Mouse (Mus musculus) hindbrain, embryonic 10.5 days (tissue): ENCODE results near the gene Myo1c. TPM values are rescaled to one million over a fixed set of nuclear protein-coding genes. Genes with fewer than 3 reads are reported as not detected.

Experiments used
- DNase-seq: peaks from one replicate; pipeline ENCODE4 v3.0.0-alpha.2; 2017; ENCODE audit warnings: low spot score
- H3K27ac ChIP-seq: fragments of 300-500 bp; sonication (generic); 2 replicates; pipeline ENCODE4 v1.5.1; 2016; ENCODE audit warnings: mild to moderate bottlenecking, moderate library complexity
- H3K27me3 ChIP-seq: fragments of 300-500 bp; sonication (generic); 2 replicates; pipeline ENCODE4 v1.6.1; 2016; ENCODE audit warnings: mild to moderate bottlenecking; ENCODE audit not compliant: poor library complexity, insufficient read depth, severe bottlenecking
- H3K36me3 ChIP-seq: fragments of 300-500 bp; sonication (generic); 2 replicates; pipeline ENCODE4 v1.6.1; 2016; ENCODE audit warnings: mild to moderate bottlenecking, moderate library complexity
- H3K4me1 ChIP-seq: fragments of 300-500 bp; sonication (generic); replicated peaks from 2 replicates; pipeline ENCODE4 v1.6.1; 2016; ENCODE audit warnings: mild to moderate bottlenecking
- H3K4me3 ChIP-seq: fragments of 300-500 bp; sonication (generic); 2 replicates; pipeline ENCODE4 v1.5.1; 2016; ENCODE audit warnings: mild to moderate bottlenecking, moderate library complexity
- H3K9me3 ChIP-seq: fragments of 300-500 bp; sonication (generic); 2 replicates; pipeline ENCODE4 v1.6.1; 2016; ENCODE audit warnings: mild to moderate bottlenecking, moderate library complexity
- WGBS: fragments of 180-500 bp; shearing (Covaris S2); methylation state at CpG from one replicate; pipeline ENCODE4 v1.1.7; 2016; 5-methylcytosine and 5-hydroxymethylcytosine counted together
- polyA plus RNA-seq: library from polyadenylated mRNA; unstranded; fragments of >200 nt; fragmentation: Nextera tagmentation; extraction: Ambion mirVana; gene quantifications from 2 replicates; pipeline ENCODE4 v1.2.1, GENCODE M21; 2016

Myo1c gene
- polyA plus RNA-seq, 1 experiment from 2014 or later = 16.4 TPM

GRCm38 (mm10) chr11:75652222-75652941, 2.1 kb downstream of the Myo1c start:
- Histone ChIP-seq H3K4me3 (peak overlapping the region; percentile 77), H3K27ac (peak overlapping the region; percentile 91), H3K27me3 (peaks cover 50% of the 10 kb centered on the region), H3K4me1 (peaks cover 74% of the 10 kb centered on the region), H3K36me3 (no peaks in the 10 kb centered on the region), H3K9me3 (no peaks in the 10 kb centered on the region)
- WGBS = 21% methylated on average over 20 of the region's 20 CpGs
- no peak for DNase-seq

DNA sequence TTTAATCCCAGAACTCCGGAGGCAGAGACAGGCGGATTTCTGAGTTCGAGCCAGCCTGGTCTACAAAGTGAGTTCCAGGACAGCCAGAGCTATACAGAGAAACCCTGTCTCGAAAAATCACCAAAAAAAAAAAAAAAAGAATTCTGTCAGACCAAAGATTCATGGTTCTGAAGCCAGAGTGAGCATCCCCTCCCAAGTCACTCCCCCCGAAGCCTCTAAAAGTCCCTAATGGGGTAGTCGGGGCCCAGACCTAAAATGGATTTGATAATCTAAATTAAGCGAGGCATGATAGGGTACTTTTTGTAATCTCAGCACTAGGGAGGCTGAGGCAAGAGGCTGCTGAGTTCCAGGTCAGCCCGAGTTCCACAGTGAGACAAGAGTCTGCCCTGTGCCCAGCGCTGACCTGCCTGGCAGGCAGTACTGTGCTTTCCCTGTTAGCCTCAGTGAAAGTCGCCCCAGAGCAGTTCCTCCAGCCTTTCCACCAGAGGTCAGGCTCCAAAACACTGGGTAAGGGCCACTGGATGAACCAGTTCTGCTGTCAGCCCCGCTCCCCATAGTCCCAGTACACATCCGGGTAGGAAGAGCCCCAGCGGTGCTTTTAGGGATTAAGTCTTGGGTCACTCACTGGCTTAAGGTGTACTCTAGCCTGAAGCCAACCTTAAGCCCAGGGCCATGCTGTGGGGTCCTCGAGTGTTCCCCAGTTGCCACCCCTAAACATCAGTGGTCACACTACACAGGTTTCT, 2.8 kb downstream of the Myo1c start:
- H3K4me3 ChIP-seq = peak overlapping the region; percentile 77
- no peaks in the 10 kb centered on the region for H3K9me3 ChIP-seq
- peaks cover 76% of the 10 kb centered on the region for H3K4me1 ChIP-seq

GRCm38 (mm10) chr11:75653781-75654470, 3.6 kb downstream of the Myo1c start:
- WGBS = under 1% methylated on average over 45 of the region's 45 CpGs
- Histone ChIP-seq H3K4me3 (peak overlapping the region; percentile 77), H3K36me3 (peaks cover 7% of the 10 kb centered on the region; the same call in 1 of the 2 replicates), H3K9me3 (no peaks in the 10 kb centered on the region), H3K27ac (peak overlapping the region; percentile 84), H3K4me1 (peaks cover 76% of the 10 kb centered on the region), H3K27me3 (peaks cover 53% of the 10 kb centered on the region)
- DNase-seq = peak; percentile 90

More for the DNA sequence above, 2.8 kb downstream of the Myo1c start:
- DNase-seq = peak; percentile 31
- Histone ChIP-seq H3K27ac (peak overlapping the region; percentile 45), H3K27me3 (peaks cover 53% of the 10 kb centered on the region), H3K36me3 (0 out of 2 replicates have a peak, but pooled peaks cover 2% of the 10 kb centered on the region)
- WGBS = 26% methylated on average over 14 of the region's 14 CpGs

- peak overlapping the region; percentile 84 for H3K27ac ChIP-seq
- peaks cover 72% of the 10 kb centered on the region for H3K4me1 ChIP-seq
- peak overlapping the region; percentile 77 for H3K4me3 ChIP-seq
- H3K27me3 ChIP-seq = peaks cover 53% of the 10 kb centered on the region
- DNase-seq = peak; percentile 12
- 37% methylated on average over 25 of the region's 25 CpGs for WGBS
- H3K9me3 ChIP-seq = no peaks in the 10 kb centered on the region
- peaks cover 9% of the 10 kb centered on the region for H3K36me3 ChIP-seq
These were observed 4.4 kb downstream of the Myo1c start for GRCm38 (mm10) chr11:75654471-75655390.

DNA sequence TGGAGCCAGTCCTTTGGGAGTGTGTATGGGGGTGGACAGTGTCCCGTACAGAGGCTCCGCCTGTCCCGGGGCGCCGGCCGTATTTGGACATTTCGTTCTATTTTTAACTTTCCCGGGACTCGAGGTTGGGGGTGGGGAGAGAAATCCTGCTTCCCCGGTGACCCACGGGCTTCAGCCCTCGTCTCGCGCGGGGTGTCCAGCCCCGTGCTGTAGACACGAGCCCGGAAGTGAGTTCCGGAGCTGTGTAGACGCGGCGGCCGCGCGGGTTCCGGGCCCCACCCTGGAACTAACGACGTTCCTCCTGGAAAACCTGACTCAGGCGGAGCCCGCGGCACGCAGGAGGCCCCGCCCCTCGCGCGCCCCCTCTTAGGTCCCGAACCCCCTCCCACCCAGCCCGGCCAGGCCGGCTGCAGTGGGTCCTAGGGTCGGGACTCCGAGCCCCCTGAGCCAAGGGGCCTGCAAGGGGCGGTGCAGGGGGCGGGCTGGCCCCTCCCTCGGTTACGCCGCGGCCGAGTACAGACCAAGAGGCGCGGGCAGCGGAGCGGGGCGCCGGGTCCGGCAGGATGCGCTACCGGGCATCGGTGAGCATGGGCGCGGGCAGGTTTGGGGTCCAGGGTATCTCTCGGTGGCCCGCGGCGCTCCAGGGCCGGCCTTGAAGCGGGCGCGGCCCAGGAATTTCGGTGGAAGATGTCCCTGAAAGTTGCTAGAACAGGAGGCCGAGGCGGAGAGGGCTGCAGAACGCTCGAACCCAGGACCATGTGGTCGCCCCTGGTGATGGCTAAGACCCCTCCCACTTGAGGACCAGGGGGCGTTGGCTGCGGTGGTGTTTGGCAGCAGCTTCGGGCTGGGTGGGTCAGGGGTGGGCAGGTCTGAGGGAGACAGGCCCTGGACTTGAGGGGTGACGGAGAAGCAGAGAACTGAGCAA, 5.6 kb downstream of the Myo1c start:
- Histone ChIP-seq H3K4me3 (peak overlapping the region; percentile 77), H3K27ac (peak overlapping the region; percentile 90), H3K36me3 (peaks cover 20% of the 10 kb centered on the region), H3K9me3 (no peaks in the 10 kb centered on the region), H3K4me1 (peaks cover 63% of the 10 kb centered on the region), H3K27me3 (peaks cover 53% of the 10 kb centered on the region)
- WGBS = 2% methylated on average over 78 of the region's 78 CpGs
- DNase-seq = peak; percentile 65

DNA sequence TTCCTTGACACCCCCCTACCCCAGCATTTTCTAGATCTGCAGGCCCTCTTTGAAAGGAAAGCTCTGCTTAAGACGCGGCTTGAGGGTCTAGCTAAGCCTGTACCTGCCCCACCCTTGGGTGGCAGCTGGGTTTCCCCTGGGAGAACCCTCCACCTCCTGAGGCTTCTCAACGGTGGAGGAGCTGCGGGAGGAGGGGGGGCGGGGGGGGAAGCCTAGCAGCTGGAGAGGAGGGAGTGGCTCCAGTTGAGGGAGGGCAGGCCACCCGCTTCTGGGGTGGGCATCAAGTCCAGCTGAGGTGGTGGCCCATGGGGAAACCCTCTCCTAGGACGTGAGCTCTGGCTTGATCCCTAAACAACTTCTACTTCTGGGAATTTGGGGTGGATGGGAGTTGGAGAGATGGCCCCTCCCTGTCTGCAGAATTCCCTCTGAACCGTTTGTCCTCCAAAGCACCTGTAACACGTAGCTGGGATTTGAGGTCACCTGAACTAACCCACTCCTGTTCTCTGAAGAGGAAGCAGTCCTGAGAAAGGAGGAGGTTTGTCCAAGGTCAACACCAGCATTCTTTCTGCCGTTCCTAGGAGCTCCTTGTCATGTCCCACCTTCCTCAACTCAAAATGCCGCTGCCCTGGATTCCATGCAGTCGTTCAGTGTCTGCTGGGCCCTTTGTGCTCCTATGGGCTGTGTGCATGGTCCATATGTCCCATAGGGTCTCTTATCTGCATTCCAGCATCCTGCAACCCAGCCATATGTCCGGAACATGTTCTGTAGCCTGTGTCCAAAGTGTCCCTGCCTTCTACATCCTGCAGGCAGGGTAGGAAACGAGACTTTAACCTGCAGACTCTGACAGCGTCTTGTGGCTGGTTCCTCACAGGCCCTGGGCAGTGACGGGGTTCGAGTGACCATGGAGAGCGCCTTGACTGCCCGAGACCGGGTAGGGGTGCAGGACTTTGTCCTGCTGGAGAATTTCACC, 6.6 kb downstream of the Myo1c start:
- 65% methylated on average over 19 of the region's 20 CpGs for WGBS
- H3K27me3 ChIP-seq = peaks cover 52% of the 10 kb centered on the region
- no peaks in the 10 kb centered on the region for H3K9me3 ChIP-seq
- H3K27ac ChIP-seq = peak overlapping the region; percentile 90; the same call in 1 of the 2 replicates
- H3K4me3 ChIP-seq = peak overlapping the region; percentile 77
- H3K4me1 ChIP-seq = peaks cover 53% of the 10 kb centered on the region
- DNase-seq = no peak
- H3K36me3 ChIP-seq = peaks cover 31% of the 10 kb centered on the region

GRCm38 (mm10) chr11:75657841-75658240, 7.5 kb downstream of the Myo1c start:
- DNase-seq = no peak
- Histone ChIP-seq H3K27me3 (peaks cover 43% of the 10 kb centered on the region), H3K4me3 (no peak overlapping the region)

DNA sequence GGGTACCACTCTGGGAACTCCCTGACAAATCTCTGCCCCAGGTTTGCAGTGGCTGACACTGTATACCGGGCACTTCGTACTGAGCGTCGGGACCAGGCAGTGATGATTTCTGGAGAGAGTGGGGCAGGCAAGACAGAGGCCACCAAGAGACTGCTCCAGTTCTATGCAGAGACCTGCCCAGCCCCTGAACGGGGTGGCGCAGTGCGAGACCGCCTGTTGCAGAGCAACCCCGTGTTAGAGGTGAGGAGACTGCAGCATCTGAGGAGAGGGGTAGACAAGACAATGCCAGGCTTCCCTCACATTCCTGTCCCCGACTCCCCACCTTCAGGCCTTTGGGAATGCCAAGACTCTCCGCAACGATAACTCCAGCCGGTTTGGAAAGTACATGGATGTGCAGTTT, 8.0 kb downstream of the Myo1c start:
- Histone ChIP-seq H3K4me3 (no peak overlapping the region), H3K27me3 (peaks cover 38% of the 10 kb centered on the region), H3K27ac (no peak overlapping the region), H3K4me1 (peaks cover 42% of the 10 kb centered on the region), H3K9me3 (no peaks in the 10 kb centered on the region), H3K36me3 (peaks cover 40% of the 10 kb centered on the region)
- no peak for DNase-seq
- WGBS = 94% methylated on average over 13 of the region's 13 CpGs

More at GRCm38 (mm10) chr11:75657841-75658240, 7.5 kb downstream of the Myo1c start:
- Histone ChIP-seq H3K9me3 (no peaks in the 10 kb centered on the region), H3K27ac (no peak overlapping the region), H3K4me1 (peaks cover 45% of the 10 kb centered on the region), H3K36me3 (peaks cover 40% of the 10 kb centered on the region)

GRCm38 (mm10) chr11:75658996-75659750, 8.9 kb downstream of the Myo1c start:
- DNase-seq = no peak
- Histone ChIP-seq H3K27me3 (peaks cover 30% of the 10 kb centered on the region), H3K36me3 (peaks cover 40% of the 10 kb centered on the region), H3K9me3 (no peaks in the 10 kb centered on the region), H3K4me3 (no peak overlapping the region), H3K27ac (no peak overlapping the region), H3K4me1 (peaks cover 33% of the 10 kb centered on the region)
- WGBS = 86% methylated on average over 14 of the region's 14 CpGs

- 92% methylated on average over 12 of the region's 12 CpGs for WGBS
- Histone ChIP-seq H3K27me3 (peaks cover 21% of the 10 kb centered on the region), H3K4me1 (peaks cover 24% of the 10 kb centered on the region), H3K27ac (no peak overlapping the region), H3K36me3 (peaks cover 41% of the 10 kb centered on the region), H3K9me3 (no peaks in the 10 kb centered on the region), H3K4me3 (no peak overlapping the region)
- no peak for DNase-seq
These were observed 9.8 kb downstream of the Myo1c start for GRCm38 (mm10) chr11:75660081-75660590.
